Mouse (Mus musculus): ENCODE measurements around the gene Flvcr1. TPM values are rescaled to one million over a fixed set of nuclear protein-coding genes. Genes with fewer than 3 reads are reported as not detected.
"Not testable (repeated sequence)": the region's sequence is repeated elsewhere in the genome, so short reads cannot be mapped to it uniquely, and the experiment has no call there.

Flvcr1 gene
- total and polyA plus RNA-seq, 3 experiments = 4.2 to 4.7 (median 4.6) TPM

- no peaks in the 10 kb centered on the region for H3K36me3 ChIP-seq (ENCODE audit: control insufficient read depth, insufficient read depth, low read length)
- H3K4me1 ChIP-seq (ENCODE audit: control insufficient read depth, insufficient read depth, low read length) = peaks cover 6% of the 10 kb centered on the region
- WGBS = 3% methylated on average over 68 of the region's 69 CpGs
These were observed 644 bp downstream of the Flvcr1 start for GRCm38 (mm10) chr1:191025016-191026012.

GRCm38 (mm10) chr1:191023806-191024205, 2.2 kb downstream of the Flvcr1 start:
- H3K27me3 ChIP-seq (ENCODE audit: control insufficient read depth, insufficient read depth, low read length); H3K36me3 ChIP-seq (ENCODE audit: control insufficient read depth, insufficient read depth, low read length); H3K79me2 ChIP-seq (replicated peaks; ENCODE audit: control insufficient read depth, insufficient read depth, low read length); DNase-seq; H3K4me1 ChIP-seq (ENCODE audit: control insufficient read depth, insufficient read depth, low read length); H3K27ac ChIP-seq; H3K9ac ChIP-seq (ENCODE audit: low read depth, low read length); H3K4me3 ChIP-seq: not testable (repeated sequence)
- WGBS = 94% methylated on average over 6 of the region's 6 CpGs
- intact Hi-C loops (cut with DNase I) = loop anchor here (2.0 kb wide), 1 partner anchor 79 kb away; no protein-coding TSS in a partner anchor

More at GRCm38 (mm10) chr1:191025016-191026012, 644 bp downstream of the Flvcr1 start:
- no peak for TF ChIP-seq CTCF (IDR thresholded peaks at IDR 0.05)
- no peak for TF ChIP-seq POLR2A (IDR thresholded peaks at IDR 0.05; ENCODE audit: insufficient read depth, low read depth, low read length)
- intact Hi-C loops (cut with DNase I) = loop anchor here (1.0 to 5.0 kb wide), 3 partner anchors 37 to 157 kb away; partner anchors contain the start of gene Tatdn3
- Histone ChIP-seq H3K9ac (ENCODE audit: low read depth, low read length) (peak overlapping the region; percentile 73), H3K4me3 (peak overlapping the region; percentile 86), H3K79me2 (replicated peaks; ENCODE audit: control insufficient read depth, insufficient read depth, low read length) (no peaks in the 10 kb centered on the region), H3K27me3 (ENCODE audit: control insufficient read depth, insufficient read depth, low read length) (no peaks in the 10 kb centered on the region), H3K27ac (peak overlapping the region; percentile 72)
- no peak for DNase-seq

GRCm38 (mm10) chr1:191023140-191023539, 2.8 kb downstream of the Flvcr1 start:
- H3K79me2 ChIP-seq (replicated peaks; ENCODE audit: control insufficient read depth, insufficient read depth, low read length) = no peaks in the 10 kb centered on the region
- TF ChIP-seq POLR2A (IDR thresholded peaks at IDR 0.05; ENCODE audit: insufficient read depth, low read depth, low read length) = no peak
- TF ChIP-seq CTCF (IDR thresholded peaks at IDR 0.05) = no peak
- TF ChIP-seq EP300 (IDR thresholded peaks at IDR 0.05; ENCODE audit: insufficient read depth, low read depth, low read length) = no peak
- no peak overlapping the region for H3K4me3 ChIP-seq
- intact Hi-C loops (cut with DNase I) = no loop called here
- peaks cover 6% of the 10 kb centered on the region for H3K4me1 ChIP-seq (ENCODE audit: control insufficient read depth, insufficient read depth, low read length)
- no peak overlapping the region for H3K27ac ChIP-seq
- H3K36me3 ChIP-seq (ENCODE audit: control insufficient read depth, insufficient read depth, low read length) = no peaks in the 10 kb centered on the region
- DNase-seq = no peak
- no peaks in the 10 kb centered on the region for H3K27me3 ChIP-seq (ENCODE audit: control insufficient read depth, insufficient read depth, low read length)
- WGBS = 75% methylated on average over 2 of the region's 2 CpGs
- no peak overlapping the region for H3K9ac ChIP-seq (ENCODE audit: low read depth, low read length)

GRCm38 (mm10) chr1:191021016-191021415, 4.9 kb downstream of the Flvcr1 start:
- Histone ChIP-seq H3K4me1 (ENCODE audit: control insufficient read depth, insufficient read depth, low read length) (0 out of 2 replicates have a peak, but pooled peaks cover 2% of the 10 kb centered on the region), H3K27ac (no peak overlapping the region), H3K36me3 (ENCODE audit: control insufficient read depth, insufficient read depth, low read length) (no peaks in the 10 kb centered on the region), H3K4me3 (no peak overlapping the region), H3K79me2 (replicated peaks; ENCODE audit: control insufficient read depth, insufficient read depth, low read length) (no peaks in the 10 kb centered on the region), H3K27me3 (ENCODE audit: control insufficient read depth, insufficient read depth, low read length) (no peaks in the 10 kb centered on the region), H3K9ac (ENCODE audit: low read depth, low read length) (no peak overlapping the region)
- intact Hi-C loops (cut with DNase I) = no loop called here
- WGBS = 91% methylated on average over 7 of the region's 7 CpGs
- no peak for TF ChIP-seq POLR2A (IDR thresholded peaks at IDR 0.05; ENCODE audit: insufficient read depth, low read depth, low read length)
- TF ChIP-seq CTCF (IDR thresholded peaks at IDR 0.05) = no peak
- TF ChIP-seq EP300 (IDR thresholded peaks at IDR 0.05; ENCODE audit: insufficient read depth, low read depth, low read length) = no peak
- no peak for DNase-seq

GRCm38 (mm10) chr1:191020217-191020924, 5.6 kb downstream of the Flvcr1 start:
- no peak overlapping the region for H3K27ac ChIP-seq
- no peaks in the 10 kb centered on the region for H3K36me3 ChIP-seq (ENCODE audit: control insufficient read depth, insufficient read depth, low read length)
- intact Hi-C loops (cut with DNase I) = no loop called here
- no peaks in the 10 kb centered on the region for H3K79me2 ChIP-seq (replicated peaks; ENCODE audit: control insufficient read depth, insufficient read depth, low read length)
- TF ChIP-seq CTCF (IDR thresholded peaks at IDR 0.05) (no peak), EP300 (IDR thresholded peaks at IDR 0.05; ENCODE audit: insufficient read depth, low read depth, low read length) (no peak), POLR2A (IDR thresholded peaks at IDR 0.05; ENCODE audit: insufficient read depth, low read depth, low read length) (no peak)
- H3K4me3 ChIP-seq = no peak overlapping the region
- H3K4me1 ChIP-seq (ENCODE audit: control insufficient read depth, insufficient read depth, low read length) = 0 out of 2 replicates have a peak, but pooled peaks cover 2% of the 10 kb centered on the region
- no peak for DNase-seq
- no peaks in the 10 kb centered on the region for H3K27me3 ChIP-seq (ENCODE audit: control insufficient read depth, insufficient read depth, low read length)
- no peak overlapping the region for H3K9ac ChIP-seq (ENCODE audit: low read depth, low read length)
- WGBS = 76% methylated on average over 3 of the region's 3 CpGs

GRCm38 (mm10) chr1:191019803-191020202, 6.2 kb downstream of the Flvcr1 start:
- WGBS = 98% methylated on average over 5 of the region's 5 CpGs
- TF ChIP-seq EP300 (IDR thresholded peaks at IDR 0.05; ENCODE audit: insufficient read depth, low read depth, low read length) = no peak
- TF ChIP-seq POLR2A (IDR thresholded peaks at IDR 0.05; ENCODE audit: insufficient read depth, low read depth, low read length) = no peak
- TF ChIP-seq CTCF (IDR thresholded peaks at IDR 0.05) = no peak

More at GRCm38 (mm10) chr1:191019803-191020202, 6.2 kb downstream of the Flvcr1 start:
- Histone ChIP-seq H3K4me3 (no peak overlapping the region), H3K4me1 (ENCODE audit: control insufficient read depth, insufficient read depth, low read length) (no peaks in the 10 kb centered on the region), H3K36me3 (ENCODE audit: control insufficient read depth, insufficient read depth, low read length) (no peaks in the 10 kb centered on the region), H3K27ac (no peak overlapping the region), H3K9ac (ENCODE audit: low read depth, low read length) (no peak overlapping the region), H3K79me2 (replicated peaks; ENCODE audit: control insufficient read depth, insufficient read depth, low read length) (no peaks in the 10 kb centered on the region), H3K27me3 (ENCODE audit: control insufficient read depth, insufficient read depth, low read length) (no peaks in the 10 kb centered on the region)
- intact Hi-C loops (cut with DNase I) = no loop called here
- DNase-seq = no peak
